Mouse (Mus musculus): Measurements from ENCODE around the gene Ciart. TPM values are rescaled to one million over a fixed set of nuclear protein-coding genes. Genes with fewer than 3 reads are reported as not detected.
"Not testable (repeated sequence)": the region's sequence is repeated elsewhere in the genome, so short reads cannot be mapped to it uniquely, and the experiment has no call there.

The Ciart gene
- polyA plus RNA-seq, 1 experiment from 2014 or later: 5.3 TPM

- H3K9me3 ChIP-seq; H3K4me3 ChIP-seq; H3K27me3 ChIP-seq (replicated peaks); ATAC-seq (replicated peaks); H3K4me2 ChIP-seq; H3K9ac ChIP-seq; H3K27ac ChIP-seq; H3K36me3 ChIP-seq (replicated peaks): not testable (repeated sequence)
- peaks cover 21% of the 10 kb centered on the region for H3K4me1 ChIP-seq
- WGBS: 87% methylated on average over 7 of the region's 7 CpGs
Observed at GRCm38 (mm10) chr3:95895501-95895900, 13.4 kb upstream of the Ciart start.

- Histone ChIP-seq H3K4me3 (peak overlapping the region; percentile 61), H3K27me3 (replicated peaks) (no peaks in the 10 kb centered on the region), H3K4me1 (peaks cover 21% of the 10 kb centered on the region), H3K4me2 (peak overlapping the region; percentile 67), H3K9me3 (no peaks in the 10 kb centered on the region), H3K36me3 (replicated peaks) (no peaks in the 10 kb centered on the region), H3K9ac (peak overlapping the region; percentile 69), H3K27ac (peak overlapping the region; percentile 79)
- WGBS: 22% methylated on average over 16 of the region's 16 CpGs
- no peak; the same call in 1 of the 2 replicates for ATAC-seq (replicated peaks)
Observed at GRCm38 (mm10) chr3:95894317-95895160, 12.5 kb upstream of the Ciart start.

DNA sequence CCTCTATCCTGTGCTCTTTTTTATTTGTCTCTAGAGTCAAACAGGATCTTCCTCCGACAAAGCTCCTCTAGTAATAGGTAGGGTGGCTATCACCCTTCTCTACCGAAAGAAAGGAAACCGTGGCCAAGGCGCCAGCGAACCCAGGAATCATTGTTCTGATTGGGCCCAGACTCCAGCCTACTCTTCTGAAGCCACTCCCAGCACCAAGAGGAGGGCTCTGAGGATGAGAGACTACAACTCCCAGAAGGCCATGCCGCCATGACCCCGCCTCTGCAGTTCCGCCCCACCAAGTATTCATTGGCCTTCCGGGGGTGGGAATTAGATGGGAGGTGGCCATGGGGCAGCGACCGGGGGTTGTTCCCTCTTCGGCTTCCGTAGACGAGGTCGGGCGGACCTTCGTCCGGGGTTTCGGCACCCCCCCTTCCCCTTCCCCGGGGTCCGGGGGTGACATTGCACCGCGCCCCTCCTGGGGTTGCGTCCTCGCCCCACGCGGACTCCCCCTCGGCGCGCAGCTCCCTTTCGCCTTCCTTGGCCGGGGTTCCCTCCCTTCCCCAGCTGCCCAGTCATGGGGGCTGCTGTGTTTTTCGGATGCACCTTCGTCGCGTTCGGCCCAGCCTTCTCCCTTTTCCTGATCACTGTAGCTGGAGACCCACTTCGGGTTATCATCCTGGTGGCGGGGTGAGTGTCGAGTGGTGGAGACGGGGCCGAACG is 11.7 kb upstream of the Ciart start, which contains the start of gene Aph1a:
Aph1a (plus strand) TSS at position 364 of the 711 bp plus-strand sequence.
- Histone ChIP-seq H3K4me1 (peaks cover 21% of the 10 kb centered on the region), H3K9ac (peak within 1 kb of the TSS; percentile 69), H3K4me3 (peak within 1 kb of the TSS; percentile 61), H3K27ac (peak within 1 kb of the TSS; percentile 79), H3K4me2 (peak within 1 kb of the TSS; percentile 67)
- not testable (repeated sequence) for H3K9me3 ChIP-seq; H3K36me3 ChIP-seq (replicated peaks); H3K27me3 ChIP-seq (replicated peaks)
- peak; percentile 98 for ATAC-seq (replicated peaks)
- 0% methylated on average over 34 of the region's 43 CpGs for WGBS

- Histone ChIP-seq H3K9me3 (no peaks in the 10 kb centered on the region), H3K4me1 (peaks cover 21% of the 10 kb centered on the region), H3K9ac (peak overlapping the region; percentile 35), H3K4me3 (peak overlapping the region; percentile 61), H3K4me2 (peak overlapping the region; percentile 67), H3K36me3 (replicated peaks) (no peaks in the 10 kb centered on the region), H3K27ac (peak overlapping the region; percentile 79), H3K27me3 (replicated peaks) (no peaks in the 10 kb centered on the region)
- 24% methylated on average over 7 of the region's 7 CpGs for WGBS
- no peak; the same call in 1 of the 2 replicates for ATAC-seq (replicated peaks)
Observed at GRCm38 (mm10) chr3:95893126-95893525, 11.1 kb upstream of the Ciart start.

GRCm38 (mm10) chr3:95892066-95893052 is 10.3 kb upstream of the Ciart start:
- ATAC-seq (replicated peaks): no peak
- no peaks in the 10 kb centered on the region for H3K27me3 ChIP-seq (replicated peaks)
- H3K27ac ChIP-seq: peak overlapping the region; percentile 79
- H3K36me3 ChIP-seq (replicated peaks): no peaks in the 10 kb centered on the region
- no peak overlapping the region for H3K4me2 ChIP-seq
- H3K4me1 ChIP-seq: peaks cover 21% of the 10 kb centered on the region
- H3K9ac ChIP-seq: no peak overlapping the region
- WGBS: 40% methylated on average over 11 of the region's 11 CpGs
- no peaks in the 10 kb centered on the region for H3K9me3 ChIP-seq
- H3K4me3 ChIP-seq: no peak overlapping the region

GRCm38 (mm10) chr3:95891211-95892065 is 9.4 kb upstream of the Ciart start, which contains the start of gene BC028528:
BC028528 (minus strand) TSS chr3:95892005.
- Histone ChIP-seq H3K4me1 (peaks cover 21% of the 10 kb centered on the region), H3K27me3 (replicated peaks) (no peaks in the 10 kb centered on the region), H3K4me3 (0 out of 2 replicates have a peak within 1 kb of the TSS, but pooled peaks have one; percentile 5), H3K9me3 (no peaks in the 10 kb centered on the region), H3K4me2 (no peak within 1 kb of the TSS), H3K27ac (peak within 1 kb of the TSS; percentile 79), H3K36me3 (replicated peaks) (no peaks in the 10 kb centered on the region), H3K9ac (no peak within 1 kb of the TSS)
- no peak for ATAC-seq (replicated peaks)
- WGBS: 26% methylated on average over 12 of the region's 12 CpGs

DNA sequence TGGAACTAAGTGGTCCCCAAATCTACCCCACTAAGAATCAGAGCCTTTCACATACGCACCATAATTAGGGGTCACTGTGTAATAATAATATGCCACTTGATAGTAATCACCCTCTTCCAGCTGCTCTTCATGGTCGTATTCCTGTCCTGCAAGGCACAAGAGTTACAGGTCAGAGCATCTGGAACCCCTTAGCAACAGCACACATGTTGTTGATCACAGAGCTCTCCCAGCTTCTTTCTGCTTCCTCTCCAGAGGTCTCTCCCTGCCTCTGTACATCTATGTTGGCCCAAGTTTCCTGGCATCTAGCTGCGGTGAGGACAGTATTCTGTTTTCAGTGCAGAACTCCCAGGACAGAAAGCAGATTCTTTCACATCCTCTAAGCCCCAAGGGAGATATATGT is 7.6 kb upstream of the Ciart start:
- Histone ChIP-seq H3K4me2 (no peak overlapping the region), H3K4me1 (peaks cover 8% of the 10 kb centered on the region), H3K27ac (no peak overlapping the region), H3K36me3 (replicated peaks) (no peaks in the 10 kb centered on the region), H3K27me3 (replicated peaks) (no peaks in the 10 kb centered on the region), H3K4me3 (no peak overlapping the region), H3K9ac (no peak overlapping the region), H3K9me3 (no peaks in the 10 kb centered on the region)
- WGBS: 84% methylated on average over 3 of the region's 3 CpGs
- no peak for ATAC-seq (replicated peaks)

DNA sequence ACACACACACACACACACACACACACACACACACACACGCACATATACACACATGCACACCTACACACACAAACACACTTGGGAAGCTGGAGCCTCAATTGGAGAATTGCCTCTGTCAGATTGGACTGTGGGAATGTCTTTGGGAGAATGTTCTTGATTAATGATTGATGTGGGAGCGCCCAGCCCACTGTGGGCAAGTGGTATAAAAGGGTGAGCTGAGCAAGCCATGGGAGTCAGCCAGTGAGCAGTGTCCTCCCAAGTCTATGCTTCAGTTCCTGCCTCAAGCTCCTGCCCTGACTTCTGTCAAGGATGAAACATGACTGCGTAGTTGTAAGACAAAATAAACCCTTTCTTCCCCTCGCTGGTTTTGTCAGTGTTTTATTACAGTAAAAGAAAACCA is 5.5 kb upstream of the Ciart start:
- Histone ChIP-seq H3K36me3 (replicated peaks) (no peaks in the 10 kb centered on the region), H3K27ac (no peak overlapping the region)
- 80% methylated on average over 4 of the region's 4 CpGs for WGBS

GRCm38 (mm10) chr3:95884400-95884799 is 2.3 kb upstream of the Ciart start:
- WGBS: 85% methylated on average over 5 of the region's 5 CpGs
- 0 out of 2 replicates have a peak, but pooled peaks cover 6% of the 10 kb centered on the region for H3K27me3 ChIP-seq (replicated peaks)

More for the DNA sequence above, 5.5 kb upstream of the Ciart start:
- Histone ChIP-seq H3K4me2 (no peak overlapping the region), H3K9ac (no peak overlapping the region), H3K4me1 (peaks cover 5% of the 10 kb centered on the region), H3K4me3 (no peak overlapping the region), H3K27me3 (replicated peaks) (no peaks in the 10 kb centered on the region), H3K9me3 (no peaks in the 10 kb centered on the region)
- ATAC-seq (replicated peaks): no peak

GRCm38 (mm10) chr3:95882816-95883425 is 870 bp upstream of the Ciart start:
- H3K4me2 ChIP-seq: peak overlapping the region; percentile 99
- 0 out of 2 replicates have a peak, but pooled peaks cover 6% of the 10 kb centered on the region for H3K27me3 ChIP-seq (replicated peaks)
- H3K9ac ChIP-seq: peak overlapping the region; percentile 19; the same call in 1 of the 2 replicates
- WGBS: 2% methylated on average over 24 of the region's 24 CpGs
- no peak for ATAC-seq (replicated peaks)
- no peaks in the 10 kb centered on the region for H3K9me3 ChIP-seq
- no peak overlapping the region for H3K27ac ChIP-seq
- H3K4me1 ChIP-seq: peaks cover 16% of the 10 kb centered on the region
- peak overlapping the region; percentile 51 for H3K4me3 ChIP-seq
- H3K36me3 ChIP-seq (replicated peaks): no peaks in the 10 kb centered on the region

More at GRCm38 (mm10) chr3:95884400-95884799, 2.3 kb upstream of the Ciart start:
- Histone ChIP-seq H3K4me2 (no peak overlapping the region), H3K4me3 (no peak overlapping the region), H3K36me3 (replicated peaks) (no peaks in the 10 kb centered on the region), H3K4me1 (peaks cover 16% of the 10 kb centered on the region), H3K9me3 (no peaks in the 10 kb centered on the region), H3K9ac (no peak overlapping the region), H3K27ac (no peak overlapping the region)
- no peak for ATAC-seq (replicated peaks)

Data from midbrain, embryonic 15.5 days (tissue).